Mouse (Mus musculus) liver, postnatal 0 days (tissue): ENCODE measurements around the gene Crip2.

Experiments used
- CTCF ChIP-seq: sonication (generic); IDR thresholded peaks from 2 replicates; pipeline ENCODE4 v1.5.1; 2016; ENCODE audit warnings: antibody characterized with exemption, low read depth
- EP300 ChIP-seq: IDR thresholded peaks from 2 replicates; pipeline ENCODE4 v1.6.1; 2016; ENCODE audit warnings: antibody characterized with exemption, low read depth, mild to moderate bottlenecking

DNA sequence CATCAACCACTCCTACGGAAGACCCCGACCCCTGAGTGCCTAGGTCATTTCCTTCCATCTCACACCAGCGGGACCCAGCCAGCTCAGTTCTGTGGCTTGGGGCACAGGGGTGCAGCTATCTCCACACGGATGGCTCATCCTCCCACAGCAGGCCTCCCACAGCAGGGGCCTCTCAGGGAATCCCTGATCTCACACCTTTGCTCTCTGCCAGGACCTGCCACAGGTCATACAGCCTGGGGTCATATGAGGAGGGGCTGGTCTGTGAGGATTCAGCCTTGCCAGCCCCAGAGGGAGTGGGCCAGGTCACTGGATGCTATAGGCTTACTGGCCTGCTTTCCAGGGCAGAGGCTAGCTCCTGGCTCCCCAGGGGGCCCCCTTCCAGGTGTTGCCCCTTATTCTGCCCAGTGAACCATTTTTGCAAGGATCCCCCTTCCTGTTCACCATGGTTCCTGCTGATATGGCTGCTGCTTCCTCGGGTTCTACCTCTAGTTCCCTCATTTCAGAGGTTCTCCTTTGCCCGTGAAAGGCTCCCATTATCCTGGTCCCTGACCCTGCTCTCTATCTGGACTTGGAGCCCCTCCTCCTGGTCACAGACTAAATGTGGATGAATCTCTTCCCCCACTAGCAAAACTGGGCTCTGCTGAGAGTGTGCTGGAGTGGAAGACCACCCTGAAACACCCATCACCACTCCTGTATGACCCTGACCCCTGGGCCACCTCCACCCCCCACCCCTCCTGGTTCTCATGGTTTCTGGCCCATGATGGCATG is 40.4 kb upstream of the Crip2 start:
- TF ChIP-seq EP300 (no peak), CTCF (no peak)
